Mouse (Mus musculus) small intestine, adult 2 months (tissue): ENCODE measurements around the gene Slc5a9. TPM values are rescaled to one million over a fixed set of nuclear protein-coding genes. Genes with fewer than 3 reads are reported as not detected.

Source experiments
- H3K27ac ChIP-seq: fragments of 200-500 bp; 2 replicates; pipeline ENCODE4 v1.5.1; 2012; ENCODE audit warnings: low read depth, low read length, control low read depth, inconsistent platforms; ENCODE audit not compliant: insufficient read depth
- H3K27me3 ChIP-seq: fragments of 200-500 bp; 2 replicates; pipeline ENCODE4 v1.6.1; 2012; ENCODE audit warnings: mild to moderate bottlenecking, moderate library complexity, low read length, inconsistent platforms; ENCODE audit not compliant: control insufficient read depth, insufficient read depth
- H3K36me3 ChIP-seq: fragments of 200-500 bp; 2 replicates; pipeline ENCODE4 v1.6.1; 2012; ENCODE audit warnings: mild to moderate bottlenecking, low read length, control low read depth, inconsistent platforms; ENCODE audit not compliant: control insufficient read depth, insufficient read depth
- H3K4me1 ChIP-seq: fragments of 200-500 bp; 2 replicates; pipeline ENCODE4 v1.6.1; 2012; ENCODE audit warnings: low read length, inconsistent platforms, mixed read lengths; ENCODE audit not compliant: control insufficient read depth, insufficient read depth, insufficient read length
- H3K4me3 ChIP-seq: fragments of 200-500 bp; 2 replicates; pipeline ENCODE4 v1.5.1; 2012; ENCODE audit warnings: low read depth, mild to moderate bottlenecking, control low read depth, inconsistent platforms, low read length, moderate library complexity
- CTCF ChIP-seq: fragments of 200-500 bp; IDR thresholded peaks from 2 replicates; pipeline ENCODE4 v1.5.1; 2012; ENCODE audit warnings: low read depth, mild to moderate bottlenecking, control low read depth, inconsistent platforms, low read length, moderate library complexity, mixed read lengths; ENCODE audit not compliant: insufficient replicate concordance, insufficient read length; ENCODE audit errors: extremely low read depth
- POLR2A ChIP-seq: fragments of 200-500 bp; IDR thresholded peaks from 2 replicates; pipeline ENCODE4 v1.6.1; 2012; ENCODE audit warnings: low read depth, mild to moderate bottlenecking, control low read depth, inconsistent platforms, low read length, moderate library complexity
- WGBS: fragments of 180-500 bp; shearing (Covaris S2); methylation state at CpG from one replicate; pipeline ENCODE4 v1.1.7; 2018; 5-methylcytosine and 5-hydroxymethylcytosine counted together
- polyA plus RNA-seq: library from polyadenylated mRNA; depleted of rRNA; stranded (reverse); fragments of >200 nt; gene quantifications from 2 replicates; pipeline ENCODE4 v1.2.3, GENCODE M21; 2012; rRNA removed

The Slc5a9 gene
- polyA plus RNA-seq, 1 experiment, result 47.7 TPM

DNA sequence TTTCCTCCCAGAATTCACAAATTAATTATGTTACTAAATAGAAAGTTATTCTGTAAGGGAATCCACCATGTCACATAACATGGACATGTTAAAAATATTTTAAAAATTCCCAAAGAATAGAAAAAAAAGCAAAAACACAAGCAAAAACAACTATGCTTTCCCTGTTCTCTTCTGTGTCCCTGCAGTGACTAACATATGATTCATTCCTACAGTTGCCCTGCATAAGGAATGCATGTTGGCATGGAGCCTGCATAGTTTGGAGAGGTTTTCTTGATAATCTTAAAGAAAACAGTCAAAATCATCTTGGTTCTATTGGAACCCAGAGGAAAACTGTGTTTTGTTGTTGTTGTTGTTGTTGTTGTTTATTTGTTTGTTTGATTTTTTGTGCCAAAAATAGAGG, 50.1 kb downstream of the Slc5a9 start:
- Histone ChIP-seq H3K27ac (no peak overlapping the region), H3K4me1 (no peaks in the 10 kb centered on the region), H3K27me3 (no peaks in the 10 kb centered on the region), H3K4me3 (no peak overlapping the region), H3K36me3 (no peaks in the 10 kb centered on the region)
- TF ChIP-seq POLR2A (no peak), CTCF (no peak)

- no peaks in the 10 kb centered on the region for H3K4me1 ChIP-seq
- no peak overlapping the region for H3K27ac ChIP-seq
- no peak overlapping the region for H3K4me3 ChIP-seq
- H3K36me3 ChIP-seq, result no peaks in the 10 kb centered on the region
- no peaks in the 10 kb centered on the region for H3K27me3 ChIP-seq
- 96% methylated on average over 6 of the region's 6 CpGs for WGBS
- no peak for TF ChIP-seq POLR2A
- no peak for TF ChIP-seq CTCF
Measured at GRCm38 (mm10) chr4:111838882-111839281, 63.8 kb downstream of the Slc5a9 start.

Other genes with a start within 250 kb of the Slc5a9 start
- gene Spata6, start 182.9 kb downstream of the Slc5a9 start, polyA plus RNA-seq, result 5.8 and 6.1 TPM in 2 replicates
- not detected in 2 replicates for gene Skint8, start 16.5 kb upstream of the Slc5a9 start, polyA plus RNA-seq
- gene Skint7, start 70.0 kb upstream of the Slc5a9 start, polyA plus RNA-seq, result not detected in 2 replicates
- gene Skint1, start 103.4 kb upstream of the Slc5a9 start, polyA plus RNA-seq, result not detected in 2 replicates
- gene Skint4, start 169.1 kb upstream of the Slc5a9 start, polyA plus RNA-seq, result not detected in 2 replicates